Mouse (Mus musculus): Measurements from ENCODE around the gene Zscan10. TPM values are rescaled to one million over a fixed set of nuclear protein-coding genes. Genes with fewer than 3 reads are reported as not detected.
"Not testable (repeated sequence)": the region's sequence is repeated elsewhere in the genome, so short reads cannot be mapped to it uniquely, and the experiment has no call there.

Gene Zscan10
- total RNA-seq, 2 experiments from 2014 or later: not detected

- intact Hi-C loops (cut with DNase I): no loop called here
- no peak for DNase-seq (ENCODE audit: low spot score in 2 of 2)
These were observed 15.9 kb upstream of the Zscan10 start for GRCm38 (mm10) chr17:23584786-23585185.

- intact Hi-C loops (cut with DNase I): no loop called here
- DNase-seq (ENCODE audit: low spot score in 2 of 2): peak; percentile 74 to 82
These were observed 14.8 kb upstream of the Zscan10 start for GRCm38 (mm10) chr17:23585721-23586491.

- no peak for DNase-seq (ENCODE audit: low spot score in 2 of 2)
- intact Hi-C loops (cut with DNase I): no loop called here
These were observed 13.4 kb upstream of the Zscan10 start for GRCm38 (mm10) chr17:23587253-23587652.

GRCm38 (mm10) chr17:23592208-23592925 lies 8.3 kb upstream of the Zscan10 start:
- intact Hi-C loops (cut with DNase I): no loop called here
- DNase-seq (ENCODE audit: low spot score in 2 of 2): peak; percentile 96 to 98

- DNase-seq (ENCODE audit: low spot score in 2 of 2): no peak
- intact Hi-C loops (cut with DNase I): no loop called here
These were observed 7.7 kb upstream of the Zscan10 start for GRCm38 (mm10) chr17:23592926-23593300.

GRCm38 (mm10) chr17:23595139-23595538 lies 5.5 kb upstream of the Zscan10 start:
- not testable (repeated sequence) for DNase-seq (ENCODE audit: low spot score in 2 of 2)
- intact Hi-C loops (cut with DNase I): loop anchor here (5.0 kb wide), 1 partner anchor 33 kb away; the partner anchor contains the start of gene Zfp213

GRCm38 (mm10) chr17:23598582-23599552 lies 1.8 kb upstream of the Zscan10 start, which contains the start of gene Zfp13:
Zfp13 (minus strand) TSS chr17:23599487.
- peak; percentile 68 to 84 for DNase-seq (ENCODE audit: low spot score in 2 of 2)
- intact Hi-C loops (cut with DNase I): loop anchor here (5.0 kb wide), 1 partner anchor 37 kb away; the partner anchor contains the start of gene Zfp213

- intact Hi-C loops (cut with DNase I): loop anchor here (5.0 kb wide), 1 partner anchor 37 kb away; the partner anchor contains the start of gene Zfp213
- DNase-seq (ENCODE audit: low spot score in 2 of 2): no peak
These were observed 1.0 kb upstream of the Zscan10 start for GRCm38 (mm10) chr17:23599605-23600063.

GRCm38 (mm10) chr17:23601836-23602585 lies 1.4 kb downstream of the Zscan10 start:
- no peak for DNase-seq (ENCODE audit: low spot score in 2 of 2)
- intact Hi-C loops (cut with DNase I): loop anchor here (2.0 kb wide), 1 partner anchor 31 kb away; no protein-coding TSS in a partner anchor

- DNase-seq (ENCODE audit: low spot score in 2 of 2): no peak
- intact Hi-C loops (cut with DNase I): loop anchor here (2.0 kb wide), 1 partner anchor 32 kb away; no protein-coding TSS in a partner anchor
These were observed 2.4 kb downstream of the Zscan10 start for GRCm38 (mm10) chr17:23603077-23603476.

GRCm38 (mm10) chr17:23603542-23603941 lies 2.9 kb downstream of the Zscan10 start:
- intact Hi-C loops (cut with DNase I): loop anchor here (2.0 kb wide), 1 partner anchor 33 kb away; no protein-coding TSS in a partner anchor
- DNase-seq (ENCODE audit: low spot score in 2 of 2): no peak

GRCm38 (mm10) chr17:23604394-23604793 lies 3.7 kb downstream of the Zscan10 start:
- intact Hi-C loops (cut with DNase I): no loop called here
- no peak for DNase-seq (ENCODE audit: low spot score in 2 of 2)

- intact Hi-C loops (cut with DNase I): no loop called here
- no peak for DNase-seq (ENCODE audit: low spot score in 2 of 2)
These were observed 4.6 kb downstream of the Zscan10 start for GRCm38 (mm10) chr17:23605220-23605619.

GRCm38 (mm10) chr17:23609612-23610011 lies 9.0 kb downstream of the Zscan10 start:
- intact Hi-C loops (cut with DNase I): loop anchor here (2.0 kb wide), 1 partner anchor 39 kb away; no protein-coding TSS in a partner anchor
- no peak for DNase-seq (ENCODE audit: low spot score in 2 of 2)

- DNase-seq (ENCODE audit: low spot score in 2 of 2): peak; percentile 24 to 38
- intact Hi-C loops (cut with DNase I): loop anchor here (2.0 kb wide), 1 partner anchor 40 kb away; no protein-coding TSS in a partner anchor
These were observed 9.7 kb downstream of the Zscan10 start for GRCm38 (mm10) chr17:23610361-23610800.

GRCm38 (mm10) chr17:23617087-23617486 lies 16.4 kb downstream of the Zscan10 start:
- no peak for DNase-seq (ENCODE audit: low spot score in 2 of 2)
- intact Hi-C loops (cut with DNase I): no loop called here

- DNase-seq (ENCODE audit: low spot score in 2 of 2): no peak
- intact Hi-C loops (cut with DNase I): no loop called here
These were observed 19.7 kb downstream of the Zscan10 start for GRCm38 (mm10) chr17:23620351-23620750.

GRCm38 (mm10) chr17:23627813-23628212 lies 27.2 kb downstream of the Zscan10 start:
- intact Hi-C loops (cut with DNase I): no loop called here
- DNase-seq (ENCODE audit: low spot score in 2 of 2): no peak
